10 mouse cellular contexts compared by ENCODE assay signal in the genomic region with DNA sequence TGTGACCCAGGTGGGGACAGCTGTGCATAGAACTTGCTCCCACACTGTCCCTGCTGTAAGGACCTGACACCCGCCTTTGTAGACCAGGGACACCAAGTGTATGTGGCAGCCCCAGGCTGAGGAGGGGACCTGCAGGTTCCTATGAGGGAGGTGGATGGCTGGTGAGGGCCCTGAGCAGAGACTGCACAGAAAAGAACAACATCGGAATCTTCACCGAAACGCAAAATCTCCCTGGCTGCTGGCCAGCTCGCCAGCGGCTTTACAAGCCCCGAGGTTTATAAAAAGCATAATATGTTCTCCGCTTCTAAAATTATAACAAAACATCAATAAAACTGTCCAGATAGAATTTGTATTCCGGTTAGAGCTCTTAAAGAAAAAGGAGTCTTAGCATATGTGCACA.
DNase-seq lines count a peak whose midpoint lies in the region; ATAC-seq and TF ChIP-seq lines count a peak whose summit lies in the region.
"Had no signal": no experiment of that assay in that cellular context is flagged by ENCODE, and none has a peak within 500 bp of the region (broad histone marks: within the 10 kb centered on the region; RNA-seq: fewer than 3 reads in every experiment).

No protein-coding gene starts in this region.

- H3K36me3 ChIP-seq in heart, embryonic 10.5 days, result no peaks in the 10 kb centered on the region
- no peaks in the 10 kb centered on the region for H3K36me3 ChIP-seq in lung, embryonic 15.5 days
- H3K36me3 ChIP-seq in intestine, postnatal 0 days (ENCODE audit: control insufficient read depth, insufficient read depth), result no peaks in the 10 kb centered on the region
- no peaks in the 10 kb centered on the region for H3K36me3 ChIP-seq in hindbrain, embryonic 12.5 days
- H3K36me3 ChIP-seq: liver, embryonic 15.5 days had no signal

- no peak for TF ChIP-seq CTCF in brain, embryonic 14.5 days (IDR thresholded peaks at IDR 0.05; ENCODE audit: borderline replicate concordance, extremely low read depth, insufficient read depth, insufficient read length)
- no peak for TF ChIP-seq CTCF in intestine, postnatal 0 days (IDR thresholded peaks at IDR 0.05; ENCODE audit: low read depth)

- H3K4me2 ChIP-seq in lung, embryonic 15.5 days, result peak overlapping the region; percentile 31
- peak overlapping the region; percentile 1; the same call in 1 of the 2 replicates for H3K4me2 ChIP-seq in intestine, postnatal 0 days (replicated peaks; ENCODE audit: low read depth)
- H3K4me2 ChIP-seq in hindbrain, embryonic 12.5 days (replicated peaks), result no peak overlapping the region
- H3K4me2 ChIP-seq: liver, embryonic 15.5 days had no signal

- H3K4me1 ChIP-seq in heart, embryonic 10.5 days, result peaks cover 4% of the 10 kb centered on the region; the same call in 1 of the 2 replicates
- peaks cover 29% of the 10 kb centered on the region for H3K4me1 ChIP-seq in lung, embryonic 15.5 days
- H3K4me1 ChIP-seq in intestine, postnatal 0 days (replicated peaks; ENCODE audit: control insufficient read depth, insufficient read depth, low read length), result peaks cover 12% of the 10 kb centered on the region; the same call in 1 of the 2 replicates
- peaks cover 8% of the 10 kb centered on the region for H3K4me1 ChIP-seq in hindbrain, embryonic 12.5 days
- H3K4me1 ChIP-seq: liver, embryonic 15.5 days had no signal

- no peak overlapping the region for H3K4me3 ChIP-seq in heart, embryonic 10.5 days
- H3K4me3 ChIP-seq in lung, embryonic 15.5 days, result no peak overlapping the region
- H3K4me3 ChIP-seq in intestine, postnatal 0 days (ENCODE audit: low read depth, low read length), result no peak overlapping the region
- H3K4me3 ChIP-seq in hindbrain, embryonic 12.5 days, result no peak overlapping the region
- H3K4me3 ChIP-seq: liver, embryonic 15.5 days; myocyte had no signal

- H3K9ac ChIP-seq in lung, embryonic 15.5 days, result no peak overlapping the region
- H3K9ac ChIP-seq in intestine, postnatal 0 days (ENCODE audit: low read depth, low read length), result no peak overlapping the region
- H3K9ac ChIP-seq in hindbrain, embryonic 12.5 days, result no peak overlapping the region
- H3K9ac ChIP-seq: liver, embryonic 15.5 days had no signal

- no peaks in the 10 kb centered on the region for H3K9me3 ChIP-seq in heart, embryonic 10.5 days
- no peaks in the 10 kb centered on the region for H3K9me3 ChIP-seq in lung, embryonic 15.5 days
- no peaks in the 10 kb centered on the region for H3K9me3 ChIP-seq in intestine, postnatal 0 days (ENCODE audit: control insufficient read depth)
- no peaks in the 10 kb centered on the region for H3K9me3 ChIP-seq in hindbrain, embryonic 12.5 days (replicated peaks)
- H3K9me3 ChIP-seq: liver, embryonic 15.5 days had no signal

- no peak for TF ChIP-seq POLR2A in brain, embryonic 14.5 days (IDR thresholded peaks at IDR 0.05; ENCODE audit: borderline replicate concordance, extremely low read depth, insufficient read depth, insufficient read length, poor library complexity, severe bottlenecking)

- 87% methylated on average over 9 of the region's 9 CpGs for WGBS in heart, embryonic 10.5 days
- 33% methylated on average over 9 of the region's 9 CpGs for WGBS in lung, embryonic 15.5 days
- 29% methylated on average over 9 of the region's 9 CpGs for WGBS in intestine, postnatal 0 days
- 84% methylated on average over 9 of the region's 9 CpGs for whole genome bisulfite sequencing in hindbrain, embryonic 12.5 days

- H3K27me3 ChIP-seq in heart, embryonic 10.5 days (ENCODE audit: insufficient read depth, poor library complexity, severe bottlenecking), result no peaks in the 10 kb centered on the region
- no peaks in the 10 kb centered on the region for H3K27me3 ChIP-seq in lung, embryonic 15.5 days
- H3K27me3 ChIP-seq in intestine, postnatal 0 days (replicated peaks; ENCODE audit: control insufficient read depth, insufficient read depth, low read length), result no peaks in the 10 kb centered on the region
- H3K27me3 ChIP-seq in hindbrain, embryonic 12.5 days, result no peaks in the 10 kb centered on the region
- H3K27me3 ChIP-seq: liver, embryonic 15.5 days had no signal

- ATAC-seq in lung, embryonic 15.5 days (ENCODE audit: borderline replicate concordance, extremely low read depth, low FRiP score, low TSS enrichment), result 0 out of 2 replicates have a peak, but pooled peaks have one; percentile 27
- ATAC-seq in intestine, postnatal 0 days, result no peak; the same call in 1 of the 2 replicates
- ATAC-seq in hindbrain, embryonic 12.5 days (ENCODE audit: low FRiP score), result no peak

- DNase-seq in heart, adult 11 months, result peak; percentile 87
- DNase-seq in heart, embryonic 10.5 days (ENCODE audit: low spot score), result no peak
- DNase-seq in lung, postnatal 10 days, result no peak
- peak; percentile 37 for DNase-seq in brain, embryonic 14.5 days (ENCODE audit: low read depth)
- DNase-seq in thymus, postnatal 0 days (ENCODE audit: low spot score), result no peak

- no peak overlapping the region for H3K27ac ChIP-seq in heart, embryonic 10.5 days
- no peak overlapping the region for H3K27ac ChIP-seq in lung, embryonic 15.5 days
- no peak overlapping the region for H3K27ac ChIP-seq in intestine, postnatal 0 days (ENCODE audit: low read depth, low read length)
- H3K27ac ChIP-seq in hindbrain, embryonic 12.5 days, result no peak overlapping the region
- H3K27ac ChIP-seq: liver, embryonic 15.5 days had no signal

Comparison
In these comparisons a context has a peak if more than half of its experiments do, and no peak if none do; other contexts are left out.
1. DNase-seq: peak in heart, adult 11 months (single experiment) and brain, embryonic 14.5 days (single experiment); none in heart, embryonic 10.5 days (single experiment), lung, postnatal 10 days (single experiment) and thymus, postnatal 0 days (single experiment).